Mouse (Mus musculus) midbrain, embryonic 16.5 days (tissue): ENCODE results near the gene Ctnnbip1. TPM values are rescaled to one million over a fixed set of nuclear protein-coding genes. Genes with fewer than 3 reads are reported as not detected.

Experiments used
- ATAC-seq: fragments of 200-750 bp; cut with Nextera tagmentation; 2 replicates; pipeline ENCODE4 v1.8.0; 2017; ENCODE audit warnings: moderate TSS enrichment
- H3K27ac ChIP-seq: fragments of 300-500 bp; sonication (generic); 2 replicates; pipeline ENCODE4 v1.5.1; 2014; ENCODE audit warnings: mild to moderate bottlenecking, low read length, mixed read lengths
- H3K27me3 ChIP-seq: fragments of 300-500 bp; sonication (generic); 2 replicates; pipeline ENCODE4 v1.6.1; 2014; ENCODE audit warnings: low read depth, low read length, mixed read lengths; ENCODE audit not compliant: control insufficient read depth, insufficient read depth
- H3K36me3 ChIP-seq: fragments of 300-500 bp; sonication (generic); 2 replicates; pipeline ENCODE4 v1.6.1; 2014; ENCODE audit warnings: mild to moderate bottlenecking, low read length, moderate library complexity, mixed read lengths; ENCODE audit not compliant: control insufficient read depth, insufficient read depth
- H3K4me1 ChIP-seq: fragments of 300-500 bp; sonication (generic); 2 replicates; pipeline ENCODE4 v1.6.1; 2014; ENCODE audit warnings: mild to moderate bottlenecking, low read length, mixed read lengths; ENCODE audit not compliant: control insufficient read depth, insufficient read depth
- H3K4me2 ChIP-seq: fragments of 300-500 bp; sonication (generic); 2 replicates; pipeline ENCODE4 v1.6.1; 2014; ENCODE audit warnings: mild to moderate bottlenecking, low read length, mixed read lengths
- H3K4me3 ChIP-seq: fragments of 300-500 bp; sonication (generic); 2 replicates; pipeline ENCODE4 v1.5.1; 2014; ENCODE audit warnings: low read depth, mild to moderate bottlenecking, low read length, moderate library complexity, mixed read lengths
- H3K9ac ChIP-seq: fragments of 300-500 bp; sonication (generic); 2 replicates; pipeline ENCODE4 v1.6.1; 2014; ENCODE audit warnings: low read depth, low read length, mixed read lengths
- H3K9me3 ChIP-seq: fragments of 300-500 bp; sonication (generic); replicated peaks from 2 replicates; pipeline ENCODE4 v1.6.1; 2014; ENCODE audit warnings: mild to moderate bottlenecking, low read length, mixed read lengths; ENCODE audit not compliant: control insufficient read depth, poor library complexity, severe bottlenecking
- WGBS: fragments of 180-500 bp; shearing (Covaris S2); extraction: QIAGEN DNeasy Blood & Tissue Kit; methylation state at CpG from one replicate; pipeline ENCODE4 v1.1.7; 2014; 5-methylcytosine and 5-hydroxymethylcytosine counted together
- polyA plus RNA-seq: library from polyadenylated mRNA; unstranded; fragments of >200 nt; fragmentation: Nextera tagmentation; extraction: Ambion mirVana; gene quantifications from 2 replicates; pipeline ENCODE4 v1.2.1, GENCODE M21; 2015

Ctnnbip1 gene
- polyA plus RNA-seq, 1 experiment from 2014 or later, result 111 TPM

- H3K36me3 ChIP-seq, result peaks cover 13% of the 10 kb centered on the region; the same call in 1 of the 2 replicates
- H3K27ac ChIP-seq, result no peak overlapping the region
- H3K4me2 ChIP-seq, result no peak overlapping the region
- no peaks in the 10 kb centered on the region for H3K4me1 ChIP-seq
- no peak overlapping the region for H3K9ac ChIP-seq
- H3K4me3 ChIP-seq, result no peak overlapping the region
- ATAC-seq, result no peak
- 83% methylated on average over 6 of the region's 6 CpGs for WGBS
- no peaks in the 10 kb centered on the region for H3K9me3 ChIP-seq
- H3K27me3 ChIP-seq, result no peaks in the 10 kb centered on the region
These were observed 29.5 kb downstream of the Ctnnbip1 start for GRCm38 (mm10) chr4:149547523-149547922.

GRCm38 (mm10) chr4:149549221-149549925 is 31.3 kb downstream of the Ctnnbip1 start:
- Histone ChIP-seq H3K4me2 (no peak overlapping the region), H3K27me3 (no peaks in the 10 kb centered on the region), H3K27ac (no peak overlapping the region), H3K9me3 (no peaks in the 10 kb centered on the region), H3K36me3 (peaks cover 13% of the 10 kb centered on the region; the same call in 1 of the 2 replicates), H3K4me1 (no peaks in the 10 kb centered on the region), H3K9ac (no peak overlapping the region), H3K4me3 (no peak overlapping the region)
- peak; percentile 82 for ATAC-seq
- 66% methylated on average over 9 of the region's 9 CpGs for WGBS

GRCm38 (mm10) chr4:149550866-149551265 is 32.8 kb downstream of the Ctnnbip1 start:
- no peak overlapping the region for H3K4me3 ChIP-seq
- H3K27me3 ChIP-seq, result no peaks in the 10 kb centered on the region
- ATAC-seq, result no peak
- H3K4me1 ChIP-seq, result no peaks in the 10 kb centered on the region
- H3K9ac ChIP-seq, result no peak overlapping the region
- no peak overlapping the region for H3K4me2 ChIP-seq
- 77% methylated on average over 5 of the region's 5 CpGs for WGBS
- no peak overlapping the region for H3K27ac ChIP-seq
- no peaks in the 10 kb centered on the region for H3K9me3 ChIP-seq
- peaks cover 11% of the 10 kb centered on the region; the same call in 1 of the 2 replicates for H3K36me3 ChIP-seq

GRCm38 (mm10) chr4:149551696-149552095 is 33.7 kb downstream of the Ctnnbip1 start:
- H3K9ac ChIP-seq, result no peak overlapping the region
- peaks cover 6% of the 10 kb centered on the region; the same call in 1 of the 2 replicates for H3K36me3 ChIP-seq

GRCm38 (mm10) chr4:149553834-149554233 is 35.8 kb downstream of the Ctnnbip1 start:
- WGBS, result 81% methylated on average over 7 of the region's 7 CpGs
- no peak overlapping the region for H3K27ac ChIP-seq
- ATAC-seq, result no peak

More at GRCm38 (mm10) chr4:149551696-149552095, 33.7 kb downstream of the Ctnnbip1 start:
- Histone ChIP-seq H3K27me3 (no peaks in the 10 kb centered on the region), H3K4me2 (no peak overlapping the region), H3K4me3 (no peak overlapping the region), H3K9me3 (no peaks in the 10 kb centered on the region), H3K4me1 (no peaks in the 10 kb centered on the region), H3K27ac (no peak overlapping the region)
- no peak for ATAC-seq
- WGBS, result 90% methylated on average over 5 of the region's 5 CpGs

GRCm38 (mm10) chr4:149556111-149556510 is 38.1 kb downstream of the Ctnnbip1 start:
- Histone ChIP-seq H3K4me2 (no peak overlapping the region), H3K27me3 (no peaks in the 10 kb centered on the region), H3K9me3 (peaks cover 3% of the 10 kb centered on the region; the same call in 1 of the 2 replicates), H3K27ac (no peak overlapping the region), H3K4me3 (no peak overlapping the region), H3K36me3 (peaks cover 7% of the 10 kb centered on the region), H3K4me1 (no peaks in the 10 kb centered on the region), H3K9ac (no peak overlapping the region)
- ATAC-seq, result no peak
- WGBS, result 79% methylated on average over 4 of the region's 4 CpGs

More at GRCm38 (mm10) chr4:149553834-149554233, 35.8 kb downstream of the Ctnnbip1 start:
- Histone ChIP-seq H3K27me3 (no peaks in the 10 kb centered on the region), H3K36me3 (peaks cover 4% of the 10 kb centered on the region; the same call in 1 of the 2 replicates), H3K4me3 (no peak overlapping the region), H3K4me2 (no peak overlapping the region), H3K9me3 (no peaks in the 10 kb centered on the region), H3K9ac (no peak overlapping the region), H3K4me1 (no peaks in the 10 kb centered on the region)

- Histone ChIP-seq H3K4me2 (no peak overlapping the region), H3K9ac (no peak overlapping the region), H3K36me3 (peaks cover 4% of the 10 kb centered on the region; the same call in 1 of the 2 replicates), H3K9me3 (peaks cover 3% of the 10 kb centered on the region; the same call in 1 of the 2 replicates), H3K27ac (no peak overlapping the region), H3K27me3 (no peaks in the 10 kb centered on the region), H3K4me3 (no peak overlapping the region), H3K4me1 (peaks cover 8% of the 10 kb centered on the region)
- WGBS, result 88% methylated on average over 5 of the region's 5 CpGs
- no peak for ATAC-seq
These were observed 39.9 kb downstream of the Ctnnbip1 start for GRCm38 (mm10) chr4:149557905-149558304.

- Histone ChIP-seq H3K9me3 (peaks cover 3% of the 10 kb centered on the region; the same call in 1 of the 2 replicates), H3K9ac (no peak overlapping the region), H3K4me1 (peaks cover 10% of the 10 kb centered on the region), H3K4me2 (no peak overlapping the region), H3K27me3 (no peaks in the 10 kb centered on the region), H3K4me3 (no peak overlapping the region), H3K36me3 (peaks cover 4% of the 10 kb centered on the region; the same call in 1 of the 2 replicates), H3K27ac (no peak overlapping the region)
- no peak for ATAC-seq
- WGBS, result 90% methylated on average over 3 of the region's 3 CpGs
These were observed 40.4 kb downstream of the Ctnnbip1 start for GRCm38 (mm10) chr4:149558389-149558788.

- no peak for ATAC-seq
- peaks cover 3% of the 10 kb centered on the region; the same call in 1 of the 2 replicates for H3K9me3 ChIP-seq
- no peak overlapping the region for H3K4me2 ChIP-seq
- WGBS, result 85% methylated on average over 4 of the region's 4 CpGs
- peaks cover 17% of the 10 kb centered on the region for H3K4me1 ChIP-seq
- H3K27ac ChIP-seq, result no peak overlapping the region
- H3K9ac ChIP-seq, result no peak overlapping the region
- peaks cover 4% of the 10 kb centered on the region; the same call in 1 of the 2 replicates for H3K36me3 ChIP-seq
- no peak overlapping the region for H3K4me3 ChIP-seq
- no peaks in the 10 kb centered on the region for H3K27me3 ChIP-seq
These were observed 43.4 kb downstream of the Ctnnbip1 start for GRCm38 (mm10) chr4:149561392-149561791.
